Comparison of ENCODE assay signal across 27 mouse cellular contexts in genomic region chr19:6639681-6640080, GRCm38 (mm10).
"Had no signal": no experiment of that assay in that cellular context is flagged by ENCODE, and none has a peak within 500 bp of the region (broad histone marks: within the 10 kb centered on the region; RNA-seq: fewer than 3 reads in every experiment).

No protein-coding gene starts in this region.

- H3K9me3 ChIP-seq: heart, embryonic 13.5 days; heart, embryonic 15.5 days; hindbrain, embryonic 13.5 days; hindbrain, embryonic 15.5 days; kidney, embryonic 15.5 days; limb, embryonic 13.5 days; limb, embryonic 15.5 days; liver, embryonic 12.5 days had no signal

- H3K4me2 ChIP-seq: heart, embryonic 11.5 days; heart, embryonic 13.5 days; heart, embryonic 15.5 days; hindbrain, embryonic 13.5 days; hindbrain, embryonic 15.5 days; kidney, embryonic 15.5 days; limb, embryonic 13.5 days; limb, embryonic 15.5 days; liver, embryonic 12.5 days had no signal

- H3K27me3 ChIP-seq: heart, embryonic 15.5 days; hindbrain, embryonic 15.5 days had no signal

- DNase-seq: gastrocnemius, postnatal 14 days; gastrocnemius, postnatal 36 days; heart, adult 11 months; heart, adult 2 months; heart, postnatal 14 days; heart, postnatal 36 days; kidney, adult 11 months; kidney, adult 2 months; kidney, adult 9 months; kidney, postnatal 14 days; kidney, postnatal 36 days; layer of hippocampus, adult 9-11 months; layer of hippocampus, postnatal 36 days; left cerebral cortex, postnatal 4 days had no signal

- H3K27ac ChIP-seq: heart, adult 2 months; heart, embryonic 13.5 days; heart, embryonic 15.5 days; hindbrain, embryonic 13.5 days; hindbrain, embryonic 15.5 days; hindbrain, postnatal 0 days; kidney, embryonic 15.5 days; kidney, postnatal 0 days; limb, embryonic 13.5 days; limb, embryonic 15.5 days; liver, embryonic 12.5 days; liver, embryonic 14.5 days had no signal

- ATAC-seq: hindbrain, postnatal 0 days; intestine, embryonic 16.5 days; liver, embryonic 12.5 days had no signal

- H3K4me3 ChIP-seq: heart, adult 2 months; heart, embryonic 13.5 days; heart, embryonic 15.5 days; hindbrain, embryonic 13.5 days; hindbrain, embryonic 15.5 days; kidney, embryonic 15.5 days; limb, embryonic 13.5 days; limb, embryonic 15.5 days; liver, embryonic 12.5 days had no signal

- H3K36me3 ChIP-seq: heart, embryonic 13.5 days; heart, embryonic 15.5 days; hindbrain, embryonic 13.5 days; hindbrain, embryonic 15.5 days; kidney, embryonic 15.5 days; limb, embryonic 13.5 days; limb, embryonic 15.5 days; liver, embryonic 12.5 days had no signal

- H3K4me1 ChIP-seq: heart, embryonic 13.5 days; heart, embryonic 15.5 days; hindbrain, embryonic 13.5 days; hindbrain, embryonic 15.5 days; kidney, embryonic 15.5 days; limb, embryonic 15.5 days; liver, embryonic 12.5 days had no signal

- H3K9ac ChIP-seq: heart, embryonic 13.5 days; heart, embryonic 15.5 days; hindbrain, embryonic 13.5 days; hindbrain, embryonic 15.5 days; kidney, embryonic 15.5 days; limb, embryonic 13.5 days; limb, embryonic 15.5 days; liver, embryonic 12.5 days; liver, embryonic 14.5 days had no signal
